Mouse (Mus musculus) kidney, postnatal 14 days (tissue): ENCODE measurements around the gene Rbms1.

ENCODE experiments used
- DNase-seq: peaks from one replicate; pipeline ENCODE4 v3.0.0; 2022; ENCODE audit warnings: mixed read lengths

Rbms1 gene

DNA sequence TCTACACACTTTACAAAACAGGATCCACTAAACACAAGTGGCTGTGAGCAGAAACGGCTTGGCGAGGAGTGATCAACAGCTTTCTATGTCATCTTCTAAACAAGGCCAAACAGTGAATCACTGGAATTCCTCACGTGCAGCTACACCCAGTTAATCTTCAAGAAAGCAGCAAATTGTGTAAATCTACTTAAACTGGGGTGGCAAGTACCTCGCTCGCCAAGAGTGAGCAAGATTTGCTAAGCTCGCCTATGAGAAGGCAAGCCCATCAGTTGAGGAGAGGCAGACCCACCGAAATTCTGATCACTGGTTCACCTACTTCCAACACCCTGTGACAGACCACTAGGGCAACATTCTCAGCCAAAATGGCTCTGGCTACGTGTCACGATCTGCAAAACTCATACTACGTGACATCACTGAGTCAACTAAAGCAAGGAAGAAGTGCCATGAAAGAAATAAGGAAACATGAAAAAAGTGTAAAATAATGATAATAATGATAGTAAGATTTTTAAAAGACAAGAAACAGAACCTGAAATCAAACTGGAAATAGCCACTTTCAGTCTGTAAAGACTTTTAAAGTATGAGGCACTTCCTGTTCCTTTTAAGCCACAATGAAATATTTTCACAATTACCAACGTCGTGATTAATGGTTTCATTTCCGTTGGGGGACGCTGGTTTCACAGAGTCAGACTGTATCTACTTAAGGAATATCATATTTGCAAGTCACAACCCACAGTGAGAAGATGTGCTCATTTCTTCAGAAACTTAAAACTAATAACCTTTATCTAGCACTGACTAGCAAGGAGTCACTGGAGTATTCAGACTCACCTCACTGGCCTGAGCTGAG is 85.2 kb downstream of the Rbms1 start:
- peak; percentile 53 for DNase-seq

DNA sequence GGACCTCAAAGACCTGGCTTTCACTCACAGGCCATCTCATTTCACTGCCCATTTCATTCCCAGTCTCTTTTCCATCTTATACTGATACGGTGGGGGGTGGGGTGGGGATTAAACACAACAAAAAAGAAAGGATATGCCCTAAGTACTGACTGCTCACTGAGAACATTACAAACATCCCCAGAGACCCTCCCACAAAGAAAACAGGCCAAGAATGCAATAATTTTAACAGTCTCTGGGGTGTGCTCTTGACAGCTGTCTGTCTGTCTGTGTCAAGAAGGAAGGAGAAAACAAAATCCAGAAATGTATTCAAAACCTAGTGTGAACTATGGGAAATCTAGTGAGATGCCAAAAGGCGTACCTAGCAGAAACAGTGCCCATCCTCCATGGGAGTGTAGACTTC is 86.1 kb downstream of the Rbms1 start:
- no peak for DNase-seq

DNA sequence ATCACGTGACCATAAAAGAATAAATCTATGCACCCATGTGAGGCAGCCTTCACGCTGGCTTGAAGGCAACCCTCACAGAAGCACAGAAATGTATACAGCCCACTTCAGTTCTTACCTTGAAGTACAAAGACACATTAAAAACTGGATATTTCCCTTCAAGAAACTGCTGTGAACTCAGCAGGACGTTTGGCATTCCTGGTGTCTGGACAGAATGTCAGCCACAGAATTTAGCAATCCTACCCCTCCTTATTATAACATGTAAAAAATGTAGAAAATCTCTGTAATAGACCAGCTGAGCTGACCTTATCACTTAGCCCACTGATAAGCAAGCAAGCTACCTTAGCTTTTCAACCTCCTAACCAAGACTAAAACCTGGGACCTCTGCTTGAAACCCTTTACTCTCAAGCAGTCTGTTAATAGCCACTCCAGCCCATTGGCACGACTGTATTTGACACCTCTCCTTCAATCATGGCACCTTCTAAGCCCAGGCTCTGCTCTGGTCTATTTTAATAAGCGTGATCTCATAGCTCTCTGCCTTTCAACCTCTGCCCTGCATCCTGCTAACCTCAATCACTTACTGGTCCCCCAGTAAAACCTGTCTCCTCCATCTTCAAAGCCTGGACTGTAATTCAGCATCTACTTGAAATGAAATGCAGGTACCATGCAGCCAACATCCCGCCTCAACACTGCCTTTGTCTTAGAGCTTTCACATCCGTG is 90.7 kb downstream of the Rbms1 start:
- DNase-seq = no peak

DNA sequence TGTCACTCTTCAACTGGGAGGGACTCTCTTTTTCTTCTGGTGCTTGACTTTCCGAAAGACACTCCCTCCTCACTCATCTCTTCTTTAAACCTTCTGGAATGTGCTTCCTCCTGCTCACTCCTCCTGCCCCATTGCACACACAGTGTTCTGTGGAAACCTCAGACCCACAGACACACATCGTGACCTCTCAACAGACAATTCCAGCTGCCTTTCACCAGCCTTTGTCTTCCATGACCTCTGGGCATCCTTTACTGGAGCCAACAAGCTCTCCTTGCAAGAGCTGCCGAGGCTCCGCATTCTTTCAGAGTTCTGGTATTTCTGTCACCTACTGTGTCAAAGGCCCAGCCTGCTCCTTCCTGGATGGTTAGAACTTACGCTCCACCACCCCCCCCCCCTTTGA is 92.0 kb downstream of the Rbms1 start:
- peak; percentile 46 for DNase-seq

DNA sequence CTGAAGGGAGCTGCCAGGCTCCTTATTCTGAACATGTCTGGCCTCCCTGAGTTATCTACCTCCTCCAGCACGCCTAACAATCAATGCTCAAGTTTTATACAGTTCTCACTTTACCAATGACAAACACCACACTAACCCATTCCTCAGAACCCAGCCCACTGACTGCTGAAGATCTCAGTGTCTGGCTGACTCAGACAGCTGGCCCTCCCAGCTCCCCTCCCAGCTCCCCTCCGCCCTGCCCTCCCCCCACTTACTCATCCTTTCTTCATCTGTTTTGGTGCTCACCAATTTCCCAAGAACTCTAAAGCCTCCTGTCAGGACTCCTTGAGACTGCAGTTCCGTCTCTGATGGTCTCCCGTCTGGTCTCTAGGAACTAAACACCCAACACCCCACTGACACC is 92.5 kb downstream of the Rbms1 start:
- no peak for DNase-seq

DNA sequence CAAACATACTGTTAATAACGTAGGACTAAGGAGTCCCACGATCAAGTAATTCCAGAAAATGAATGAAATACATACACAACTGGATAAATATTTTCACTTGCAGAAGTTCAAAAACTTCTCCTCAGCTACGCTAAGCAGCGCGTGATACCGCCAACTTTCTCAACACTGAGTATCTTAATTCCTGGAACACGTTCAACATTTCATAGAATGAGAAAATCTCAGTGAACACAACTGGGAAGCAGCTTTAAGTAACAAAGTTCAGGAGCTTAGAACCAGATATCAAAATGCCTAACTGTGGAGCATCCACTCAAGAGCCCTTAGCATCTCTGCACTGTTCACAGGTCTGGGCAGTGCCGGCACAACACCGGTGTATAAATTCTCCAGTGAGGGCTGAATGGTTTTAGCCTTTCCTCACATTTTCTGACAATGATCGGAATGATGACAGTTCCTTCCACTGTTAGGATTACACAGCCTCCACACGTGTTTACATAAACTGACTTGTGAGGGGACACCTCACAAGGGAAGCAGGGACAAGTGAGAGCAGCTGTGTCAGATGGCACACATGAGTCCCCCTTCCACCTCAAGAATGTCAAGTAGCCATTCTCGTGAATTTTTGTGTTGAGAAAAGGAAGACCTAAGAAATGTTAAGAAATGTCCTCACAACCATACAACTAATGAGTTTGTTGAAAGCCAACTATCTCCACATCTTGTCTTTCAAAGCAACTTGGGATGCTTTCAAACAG is 93.8 kb downstream of the Rbms1 start:
- DNase-seq = no peak

DNA sequence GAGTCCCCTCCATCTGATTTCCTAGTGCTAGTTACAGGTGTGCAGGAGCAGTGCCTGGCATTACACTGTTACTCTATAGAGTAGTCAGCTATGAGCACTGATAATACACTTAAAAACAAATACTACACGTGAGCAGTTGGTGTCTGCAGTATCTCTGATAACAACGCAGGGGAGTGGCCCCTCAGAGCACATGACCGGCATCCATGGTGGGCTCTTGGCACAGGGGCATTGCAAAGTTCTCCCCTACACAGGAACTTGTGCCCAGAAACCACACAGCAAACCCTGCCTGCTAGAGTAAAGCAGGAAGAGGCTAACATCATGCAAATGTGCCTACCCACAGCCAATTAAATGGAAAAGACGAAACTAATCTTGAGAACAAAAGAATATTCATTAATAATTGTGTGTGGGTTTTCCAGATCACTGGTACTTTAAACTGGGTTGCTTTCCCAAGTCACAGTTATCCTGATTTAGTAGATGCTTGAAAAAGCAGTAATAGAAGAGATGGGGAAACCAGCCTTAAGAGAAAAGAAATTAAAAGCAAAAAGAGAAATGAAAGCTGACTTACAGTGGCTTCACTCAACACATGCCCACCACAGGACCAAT is 94.8 kb downstream of the Rbms1 start:
- DNase-seq = no peak

DNA sequence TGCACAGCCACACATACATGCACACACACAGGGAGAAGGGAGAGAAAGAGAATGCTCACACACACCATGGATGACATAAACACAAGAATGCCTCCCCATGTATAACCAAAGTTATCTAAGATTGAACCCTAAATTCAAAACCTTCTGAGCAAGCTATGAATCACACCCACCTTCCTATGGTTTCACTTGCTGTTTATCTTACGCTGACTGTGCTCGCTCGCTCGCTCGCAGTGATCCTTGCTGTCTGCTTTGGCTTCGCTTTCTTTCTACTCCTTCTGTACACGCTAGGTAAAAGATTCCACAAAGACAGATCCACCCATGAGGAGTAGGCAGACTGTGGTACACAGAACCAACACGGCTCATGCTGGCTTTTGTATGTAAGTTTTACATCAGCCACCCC is 95.7 kb downstream of the Rbms1 start:
- no peak for DNase-seq

DNA sequence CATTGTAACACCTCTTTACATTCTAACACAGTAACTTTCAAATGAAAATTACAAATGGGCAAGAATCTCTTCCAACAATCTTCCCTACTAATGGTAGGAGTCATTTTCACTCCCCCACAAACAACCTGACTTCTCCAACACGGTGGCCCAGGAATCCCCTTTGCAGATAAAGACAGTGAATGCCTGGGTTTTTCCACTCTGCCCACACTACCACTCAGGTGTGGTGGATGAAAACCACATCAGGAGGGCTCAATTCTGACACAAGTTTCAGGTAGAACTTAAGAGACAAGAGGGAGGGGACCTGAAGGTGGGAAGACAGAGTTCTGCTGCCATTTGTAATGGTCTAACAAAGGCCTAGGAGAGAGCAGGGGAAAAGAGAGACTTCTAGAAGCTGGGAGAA is 97.1 kb downstream of the Rbms1 start:
- DNase-seq = no peak

DNA sequence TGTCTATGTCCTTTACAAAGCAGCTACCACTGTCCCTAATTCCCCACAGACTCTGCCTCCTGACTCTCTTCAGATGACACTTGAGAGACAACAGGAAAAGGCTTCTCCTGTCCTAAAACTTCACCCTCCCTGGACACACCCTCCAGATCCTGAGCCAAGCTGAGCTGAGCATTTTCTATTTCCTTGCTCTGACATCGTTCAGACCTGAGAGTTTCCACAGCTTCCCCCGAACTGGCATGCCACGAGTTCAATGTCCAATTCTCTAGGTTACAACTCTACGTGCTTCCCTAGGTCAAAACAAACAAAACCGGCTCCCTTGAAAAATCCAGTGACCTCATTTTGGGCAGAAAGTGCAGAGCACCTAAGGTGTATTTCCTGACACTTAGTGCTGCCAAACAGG is 98.0 kb downstream of the Rbms1 start:
- peak; percentile 58 for DNase-seq

DNA sequence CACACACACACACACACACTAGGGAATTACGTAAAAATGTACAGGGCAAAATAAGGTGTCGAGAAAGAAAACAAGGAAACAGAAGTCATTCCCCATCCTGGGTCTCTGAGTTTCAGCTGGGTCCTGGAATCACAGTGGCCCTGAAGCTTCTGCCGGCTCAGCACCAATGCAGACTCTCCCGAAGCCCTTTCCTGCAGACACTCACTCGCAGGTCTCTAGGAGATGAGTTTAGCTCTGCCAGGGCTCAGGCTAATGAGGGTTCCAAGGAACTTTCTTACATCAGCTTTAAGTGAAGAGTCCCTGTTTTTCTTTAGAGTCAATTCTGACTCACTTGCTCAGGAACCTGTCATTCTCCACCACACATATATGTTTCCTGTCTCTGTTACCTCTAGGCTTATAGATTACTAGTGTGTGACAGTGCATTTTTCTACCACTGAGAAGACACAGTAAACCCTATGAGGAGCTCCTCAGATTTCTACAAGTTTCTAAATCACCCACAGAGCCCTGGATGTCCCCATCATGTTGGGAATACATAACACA is 98.7 kb downstream of the Rbms1 start:
- no peak for DNase-seq

DNA sequence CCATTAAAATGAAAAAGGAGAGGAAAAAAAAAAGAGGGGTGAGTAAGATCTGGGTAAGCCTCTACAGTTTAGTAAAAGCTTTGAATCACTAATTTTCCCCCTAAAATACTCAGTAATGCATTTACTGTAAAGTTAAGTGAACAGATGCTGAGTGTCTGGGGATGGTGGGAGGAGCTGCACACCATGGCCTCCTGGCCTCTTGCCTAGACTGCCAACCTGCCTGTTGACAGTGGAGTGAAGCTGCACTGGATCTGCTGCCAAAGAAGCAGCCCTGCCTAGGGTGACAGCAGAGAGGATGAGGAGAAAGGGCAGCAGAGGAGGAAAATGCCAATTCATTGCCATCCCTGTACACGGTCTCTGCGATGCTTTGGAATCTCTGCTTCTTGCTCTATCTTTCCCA is 99.2 kb downstream of the Rbms1 start:
- DNase-seq = peak; percentile 52

DNA sequence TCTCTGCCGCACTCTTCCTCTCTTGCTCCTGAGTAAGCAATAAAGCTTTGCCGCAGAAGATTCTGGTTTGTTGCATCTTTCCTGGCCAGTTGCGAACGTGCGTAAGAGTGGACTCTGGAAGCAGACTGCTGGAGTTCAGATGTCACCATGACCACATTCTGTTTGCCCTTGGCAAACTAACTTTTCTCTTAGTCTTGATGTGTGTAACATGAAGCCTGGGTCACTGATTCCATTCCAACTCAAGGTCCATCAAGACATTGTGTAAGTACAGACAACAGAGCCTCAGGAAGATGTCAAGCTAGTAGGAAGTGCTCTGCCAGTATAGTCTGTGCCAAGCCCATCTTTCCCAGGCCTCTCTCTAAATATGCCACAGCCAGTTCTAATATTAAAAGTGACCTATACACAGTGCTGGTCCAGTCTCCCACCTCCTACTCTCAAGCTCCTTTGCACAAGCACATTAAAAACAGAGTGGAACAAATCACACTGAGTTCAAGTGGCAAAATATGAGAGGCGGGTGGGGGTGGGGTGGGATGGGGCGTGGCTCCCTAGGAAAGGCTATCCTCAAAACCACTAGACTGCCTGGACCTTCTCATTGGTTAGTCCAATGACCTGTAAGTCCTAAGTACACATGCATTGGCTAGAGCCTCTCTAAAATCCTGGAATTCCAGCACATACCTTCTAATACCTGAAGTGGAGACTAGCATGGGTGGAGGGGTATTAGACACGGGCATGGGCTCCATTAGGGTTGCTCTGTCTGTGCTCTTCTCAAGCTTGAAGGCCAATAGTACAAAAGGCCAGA is 99.9 kb downstream of the Rbms1 start:
- no peak for DNase-seq

DNA sequence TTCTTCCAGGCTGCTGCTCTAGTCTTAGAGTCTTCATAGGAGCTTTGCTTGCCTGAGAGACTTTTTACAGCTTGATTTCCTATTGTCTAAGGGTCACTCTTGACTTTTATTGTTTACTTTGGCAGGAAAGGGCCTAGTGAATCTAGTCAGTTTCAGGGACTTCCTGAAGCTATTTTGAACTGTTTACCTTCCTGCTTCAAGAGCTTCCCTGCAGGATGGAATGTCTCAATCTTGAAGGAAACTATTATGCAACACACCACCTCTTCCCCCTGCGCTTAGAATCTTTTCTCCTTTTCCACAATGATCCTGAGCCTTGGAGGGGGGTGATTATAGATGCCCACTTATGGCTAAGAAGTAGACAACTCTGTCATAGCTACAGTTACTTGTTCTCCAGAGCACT is 104.9 kb downstream of the Rbms1 start:
- DNase-seq = no peak

DNA sequence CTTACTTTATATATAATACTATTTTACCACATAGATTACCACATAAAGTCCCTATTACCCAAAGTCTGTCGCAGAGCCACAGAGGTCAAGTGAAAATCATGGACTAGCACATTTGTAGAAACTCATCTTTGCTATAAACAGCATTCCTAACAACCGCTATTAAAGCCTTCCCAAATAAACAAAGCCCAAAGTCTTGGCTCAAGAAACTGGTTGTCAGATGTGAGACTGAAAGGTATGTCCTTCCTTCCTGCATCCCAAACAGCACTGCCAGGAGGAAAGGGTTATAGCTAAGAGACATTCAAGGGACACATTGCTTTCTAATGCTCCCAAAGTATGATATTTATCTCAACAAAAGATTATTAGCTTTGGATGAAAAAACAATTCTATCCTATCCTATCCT is 106.9 kb downstream of the Rbms1 start:
- DNase-seq = no peak

DNA sequence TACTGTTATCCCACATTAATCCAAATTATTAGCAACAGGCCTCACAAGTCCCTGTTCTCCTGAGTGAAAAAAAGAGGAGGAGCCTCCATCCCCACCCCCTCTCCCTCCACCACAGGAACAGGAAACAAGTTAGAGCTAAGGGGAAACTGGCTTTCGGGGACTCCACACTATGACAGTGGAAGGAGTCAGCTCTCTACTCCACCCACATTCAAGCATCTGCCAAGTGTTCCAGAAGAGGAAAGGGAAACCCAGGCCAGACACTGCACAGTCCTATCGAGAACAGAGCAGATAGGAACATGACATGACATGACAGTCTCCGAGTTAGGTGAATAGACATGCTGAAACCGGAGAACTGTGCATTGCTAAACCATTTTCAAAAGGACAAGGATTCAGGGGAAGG is 108.0 kb downstream of the Rbms1 start:
- peak; percentile 77 for DNase-seq

DNA sequence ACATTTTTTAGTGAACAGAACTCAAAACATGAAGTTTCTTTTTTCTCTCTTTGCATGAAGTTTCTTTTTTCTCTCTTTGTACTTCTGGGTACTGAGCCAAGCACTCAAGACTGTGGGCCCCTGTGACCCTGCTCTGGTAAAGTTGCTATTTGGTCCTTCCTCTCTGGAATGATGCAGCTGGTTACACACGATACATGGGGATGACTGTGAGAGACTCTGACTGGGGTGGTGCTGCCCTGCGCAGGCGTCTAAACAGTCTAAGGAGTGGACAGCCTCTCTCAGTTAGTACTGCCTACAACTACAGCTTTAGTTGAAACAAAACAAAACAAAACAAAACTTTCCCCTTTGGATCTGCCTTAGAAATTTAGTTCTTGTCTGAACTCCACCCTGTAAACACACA is 111.1 kb downstream of the Rbms1 start:
- no peak for DNase-seq

DNA sequence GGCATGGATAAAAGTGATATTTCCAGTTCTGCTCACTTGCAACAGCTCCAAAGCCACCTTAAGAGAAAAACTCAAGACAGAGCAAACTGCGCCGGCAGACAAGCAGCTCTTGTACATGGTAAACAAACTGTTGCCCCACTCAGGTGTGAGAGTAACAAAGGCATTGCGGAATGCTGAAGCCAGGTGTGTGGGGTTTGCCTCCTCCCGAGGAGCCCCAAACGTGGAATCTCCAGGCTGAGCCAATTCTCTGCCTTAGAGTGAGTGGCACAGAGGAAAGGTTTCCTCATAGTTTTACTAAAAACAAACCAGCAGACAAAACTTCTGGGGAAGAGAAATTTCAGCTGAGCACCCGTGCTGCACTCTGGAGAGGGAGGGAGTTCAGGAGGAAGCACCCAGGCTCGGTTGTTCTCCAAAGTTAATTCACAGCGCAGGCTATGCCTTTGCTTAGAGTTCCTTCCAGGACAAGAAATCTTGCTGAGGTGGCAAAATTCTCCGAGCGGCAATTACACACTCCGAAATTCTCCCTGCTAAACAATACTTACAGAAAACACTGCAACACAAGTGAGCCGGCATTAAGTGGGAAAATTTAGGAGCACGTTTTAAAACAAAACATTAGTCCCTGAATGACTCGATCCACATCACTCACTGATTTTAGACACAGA is 111.8 kb downstream of the Rbms1 start:
- peak; percentile 40 for DNase-seq

DNA sequence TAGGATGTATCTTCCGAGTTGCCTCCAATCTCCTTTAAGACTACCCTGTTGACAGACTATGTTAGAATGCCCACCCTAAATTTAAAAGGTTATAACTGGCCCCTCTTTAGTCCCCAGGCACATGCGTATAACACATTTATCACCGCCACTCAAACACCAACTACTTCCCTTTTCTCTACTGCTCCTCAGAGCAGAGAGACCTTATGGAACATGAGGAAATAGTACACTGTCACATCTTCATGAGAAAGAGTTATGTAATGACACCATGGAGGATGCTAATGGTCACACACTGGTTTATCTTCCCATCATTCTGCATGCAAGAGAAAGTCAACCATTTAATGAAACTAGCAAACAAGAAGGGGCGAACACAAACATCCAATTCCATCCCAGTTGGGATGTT is 114.5 kb downstream of the Rbms1 start:
- DNase-seq = no peak

DNA sequence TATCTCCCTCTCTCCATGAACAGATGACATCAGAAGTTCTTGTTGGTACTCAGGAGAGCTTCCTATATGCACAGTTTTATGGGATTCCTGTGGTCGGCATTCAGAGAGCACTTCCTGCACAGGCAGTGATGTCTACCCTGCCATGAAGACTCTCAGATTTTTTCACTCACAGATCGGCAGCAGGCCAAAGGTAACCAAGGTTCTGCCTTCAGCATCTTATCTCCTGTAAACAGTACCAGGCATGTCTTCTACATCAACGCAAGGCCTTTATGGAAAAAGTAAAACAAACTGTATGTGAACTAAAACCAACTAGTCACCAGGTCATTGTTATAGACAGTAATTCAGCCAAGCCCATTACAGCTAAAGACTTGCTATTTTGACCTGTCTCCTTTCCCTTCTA is 115.0 kb downstream of the Rbms1 start:
- DNase-seq = no peak

DNA sequence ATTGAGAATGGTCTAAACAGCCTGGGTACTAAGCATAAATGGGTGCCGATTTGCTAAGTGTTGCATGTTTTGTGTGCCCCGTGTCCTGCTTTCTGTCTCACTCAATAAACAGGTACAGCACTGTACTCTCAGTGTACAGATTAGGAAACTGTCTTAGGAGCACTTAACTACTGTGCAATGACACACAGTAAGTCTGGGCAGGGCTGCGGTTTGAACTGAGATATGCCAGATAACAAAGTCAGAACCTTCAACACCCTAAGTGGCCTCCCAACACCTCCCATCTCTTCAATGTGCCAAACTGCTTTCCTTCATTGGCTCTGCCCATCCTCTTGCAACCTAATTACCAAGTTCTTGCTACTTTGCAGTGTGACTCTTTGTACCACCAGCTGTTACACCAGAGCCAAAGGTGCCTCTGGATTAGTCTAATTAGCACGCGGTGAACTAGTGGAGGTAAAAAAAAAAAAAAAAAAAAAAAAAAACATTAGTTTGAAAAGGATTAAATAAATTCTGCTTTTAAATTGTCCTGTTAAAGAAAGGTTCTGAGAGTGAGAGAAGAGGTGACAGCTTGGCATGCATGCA is 117.6 kb downstream of the Rbms1 start:
- no peak for DNase-seq
